Mouse (Mus musculus): ENCODE data around the gene Gm5142.

Gm5142 gene

DNA sequence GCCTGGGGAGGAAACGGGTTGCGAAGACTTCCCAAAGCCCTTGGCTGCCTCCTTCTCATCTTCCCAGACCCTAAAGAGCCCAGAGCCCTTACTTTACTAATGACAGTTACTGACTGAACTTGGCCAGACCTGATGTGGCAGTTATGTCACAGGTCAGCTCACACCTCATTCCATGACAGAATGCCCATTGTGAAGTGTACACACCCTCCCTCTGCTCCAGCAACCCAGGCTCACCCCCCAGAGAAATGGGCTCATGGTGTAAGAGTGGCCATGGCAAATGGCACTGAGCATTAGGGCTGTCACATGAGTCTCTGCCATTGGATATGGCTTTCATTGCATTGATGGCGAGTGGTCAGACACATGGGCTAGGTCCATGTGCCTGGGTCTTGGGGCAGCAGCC, at the start of gene Gm5142:
Gene Gm5142 (minus strand): TSS at position 101 of the 400 bp plus-strand sequence.
- DNase-seq, result no peak

GRCm38 (mm10) chr14:59226240-59226639, 47.7 kb upstream of the Gm5142 start:
- DNase-seq, result no peak

- DNase-seq, result no peak
Observed at GRCm38 (mm10) chr14:59219241-59219640, 40.7 kb upstream of the Gm5142 start.

DNA sequence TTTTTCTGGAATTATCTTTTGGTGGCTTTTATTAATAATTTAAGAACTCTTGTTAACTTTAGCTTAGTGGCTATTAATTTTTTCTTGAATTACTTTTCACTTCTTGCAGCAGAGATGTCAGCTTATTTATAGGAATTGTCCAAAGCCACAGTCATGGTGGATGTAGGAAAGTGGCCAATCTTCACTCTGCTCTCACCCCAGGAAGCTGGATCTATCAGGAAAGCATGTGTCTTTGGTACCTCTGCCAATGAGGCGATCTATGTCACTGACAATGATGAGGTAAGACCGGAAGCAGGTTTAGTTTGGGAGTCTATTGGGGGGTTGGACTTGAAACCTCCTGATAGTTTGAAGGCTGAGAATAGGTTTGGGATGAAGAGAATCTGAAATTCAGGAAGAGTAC, 31.3 kb upstream of the Gm5142 start:
- no peak for DNase-seq

GRCm38 (mm10) chr14:59209003-59209402, 30.5 kb upstream of the Gm5142 start:
- DNase-seq, result no peak

DNA sequence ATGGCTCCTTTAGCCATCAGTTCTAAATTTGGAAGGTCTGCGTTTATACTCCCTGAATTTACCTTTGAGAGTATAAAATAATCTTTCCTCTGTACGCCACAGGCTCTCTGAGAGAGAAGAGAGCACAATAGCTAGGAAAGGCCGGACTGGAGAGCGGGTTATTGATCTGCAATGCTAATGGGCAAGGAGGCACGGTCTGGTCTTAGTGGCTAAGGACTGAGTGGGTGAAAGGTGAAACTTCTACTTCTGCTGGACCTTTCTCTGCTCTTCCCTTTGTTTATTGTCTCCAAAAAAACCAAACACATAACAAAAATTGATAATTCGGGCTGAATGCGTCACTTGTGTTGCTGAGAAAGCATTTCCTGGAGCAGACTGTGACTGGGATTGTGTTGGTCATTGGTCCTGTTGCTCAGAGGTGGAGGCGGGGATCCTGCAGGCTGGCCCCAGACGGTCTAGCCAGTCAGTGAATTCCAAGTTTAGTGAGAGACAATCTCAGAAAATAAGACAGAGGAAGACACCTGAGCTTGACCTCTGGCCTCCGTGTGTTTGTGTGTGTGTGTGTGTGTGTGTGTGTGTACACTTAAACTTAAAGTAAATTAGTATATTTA, 27.5 kb upstream of the Gm5142 start:
- no peak for DNase-seq

DNA sequence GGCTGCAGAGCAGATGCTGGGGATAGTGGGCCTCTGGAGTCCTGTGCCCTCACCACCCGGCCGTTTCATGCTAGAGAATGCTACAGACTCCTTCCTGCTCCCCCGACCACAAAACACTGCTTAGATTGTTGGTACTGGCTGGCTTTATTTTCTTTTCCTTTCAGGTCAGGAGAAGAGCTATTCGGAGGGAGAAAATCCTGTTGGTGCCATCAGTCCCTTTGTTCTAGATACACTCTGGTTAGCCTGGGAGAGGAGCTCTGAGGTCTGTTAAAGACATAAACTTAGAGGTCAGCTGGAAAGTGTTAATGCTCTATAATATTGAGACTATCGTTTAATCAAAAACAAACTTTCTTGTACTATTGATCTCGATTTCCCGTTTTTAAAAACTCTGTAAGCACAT, 26.9 kb upstream of the Gm5142 start:
- DNase-seq, result no peak

- DNase-seq, result no peak
Observed at GRCm38 (mm10) chr14:59201604-59202215, 23.2 kb upstream of the Gm5142 start.

GRCm38 (mm10) chr14:59200711-59201603, 22.4 kb upstream of the Gm5142 start, which contains the start of gene Rcbtb1:
Rcbtb1 (plus strand) TSS chr14:59201209.
- peak; percentile 97 for DNase-seq

- DNase-seq, result no peak
Observed at GRCm38 (mm10) chr14:59186121-59186520, 7.6 kb upstream of the Gm5142 start.

GRCm38 (mm10) chr14:59185514-59185913, 7.0 kb upstream of the Gm5142 start:
- DNase-seq, result no peak

GRCm38 (mm10) chr14:59182732-59183131, 4.2 kb upstream of the Gm5142 start:
- DNase-seq, result no peak

- no peak for DNase-seq
Observed at GRCm38 (mm10) chr14:59157016-59157698, 21.4 kb downstream of the Gm5142 start.

- no peak for DNase-seq
Observed at GRCm38 (mm10) chr14:59155589-59155988, 23.0 kb downstream of the Gm5142 start.

- DNase-seq, result no peak
Observed at GRCm38 (mm10) chr14:59142793-59143192, 35.8 kb downstream of the Gm5142 start, which contains the start of gene 1700129C05Rik. 1700129C05Rik (minus strand) TSS chr14:59142893.

DNA sequence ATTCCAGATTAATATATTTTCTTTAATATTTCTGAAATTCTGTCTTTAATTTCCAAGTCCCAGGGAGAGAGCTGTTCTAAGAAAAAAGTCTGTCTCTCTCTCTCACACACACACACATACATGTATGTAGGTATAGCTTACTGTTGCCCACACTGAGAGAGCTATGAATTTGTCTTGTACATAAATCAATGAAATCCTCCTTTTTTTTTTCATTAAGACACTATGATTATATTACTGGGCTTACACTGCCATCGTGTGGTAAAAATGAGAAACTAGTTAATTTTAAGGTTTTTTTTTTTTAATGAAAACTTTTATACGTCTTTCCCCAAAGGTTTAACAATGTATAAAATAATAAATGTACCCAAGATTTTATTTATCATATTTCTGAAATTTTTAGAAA, 64.3 kb downstream of the Gm5142 start:
- DNase-seq, result no peak

Measured in thymus, postnatal 4 days (tissue).